Mouse (Mus musculus): ENCODE results near the gene Ankrd49. TPM values are rescaled to one million over a fixed set of nuclear protein-coding genes. Genes with fewer than 3 reads are reported as not detected.

Gene Ankrd49
- 46.7 and 46.8 TPM in 2 replicates for polyA plus RNA-seq (2016; fragmentation: Nextera tagmentation; extraction: Ambion mirVana)

DNA sequence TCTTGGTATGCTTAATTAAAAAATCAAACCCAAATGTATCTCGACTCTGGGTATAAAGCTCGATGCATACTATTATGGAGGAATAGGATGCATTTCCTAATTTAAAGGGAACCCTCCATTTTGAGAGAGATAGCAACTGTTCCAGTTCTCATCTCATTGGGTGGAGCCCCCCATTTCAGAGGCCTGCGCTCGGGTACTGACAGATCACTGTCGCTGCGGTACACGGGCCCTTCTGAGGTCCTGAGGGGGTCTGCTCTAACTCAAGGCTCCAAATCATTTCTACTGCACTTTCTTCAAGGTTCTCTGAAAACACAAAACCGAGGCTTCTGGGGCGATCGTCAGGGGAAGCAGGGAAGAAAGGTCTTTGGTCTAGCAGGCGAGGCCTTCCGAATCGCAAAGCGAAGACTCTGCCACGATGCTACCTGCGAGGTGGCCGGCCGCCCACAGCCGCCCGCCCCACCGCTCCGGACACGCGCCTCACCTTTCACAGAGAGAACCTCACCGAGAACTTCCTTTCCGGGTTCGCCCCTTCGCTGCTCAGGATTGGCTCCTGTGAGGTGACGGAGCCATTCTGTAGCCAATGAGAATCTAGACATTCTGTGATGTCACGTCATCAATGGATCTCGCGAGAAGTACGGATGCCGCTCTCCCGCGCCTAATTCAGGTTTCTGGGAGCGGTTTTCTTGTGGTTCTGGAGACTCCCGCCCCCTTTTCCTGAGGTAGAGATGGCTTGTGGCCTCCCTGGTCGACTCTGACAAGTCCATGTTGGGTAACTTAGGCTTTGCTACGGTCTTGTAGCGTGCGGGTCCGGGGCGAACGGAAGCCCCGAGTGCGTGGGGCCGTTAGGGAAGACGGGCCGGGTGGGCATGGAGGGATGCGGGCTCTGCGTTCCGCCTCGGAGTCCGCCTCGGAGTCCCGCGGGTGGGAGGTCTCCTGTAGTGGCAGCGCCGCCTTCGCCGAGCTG lies at the start of gene Ankrd49, which contains the start of gene Mre11a:
Gene Ankrd49 (minus strand): TSS at position 818 of the 964 bp plus-strand sequence.
Gene Mre11a (plus strand): TSS at position 616 of the 964 bp plus-strand sequence.
- no peaks in the 10 kb centered on the region for H3K9me3 ChIP-seq

GRCm38 (mm10) chr9:14832046-14832445 lies 47.4 kb upstream of the Ankrd49 start:
- H3K4me1 ChIP-seq = no peaks in the 10 kb centered on the region
- WGBS = 86% methylated on average over 5 of the region's 5 CpGs
- H3K27me3 ChIP-seq = no peaks in the 10 kb centered on the region
- no peaks in the 10 kb centered on the region for H3K9me3 ChIP-seq
- no peak overlapping the region for H3K4me3 ChIP-seq
- peaks cover 69% of the 10 kb centered on the region for H3K36me3 ChIP-seq
- H3K27ac ChIP-seq (replicated peaks) = no peak overlapping the region
- H3K9ac ChIP-seq (replicated peaks) = no peak overlapping the region
- H3K4me2 ChIP-seq (replicated peaks) = no peak overlapping the region
- no peak for ATAC-seq (ENCODE audit: low FRiP score, low read depth)

More for the DNA sequence above, at the start of gene Ankrd49, which contains the start of gene Mre11a:
- Histone ChIP-seq H3K36me3 (peaks cover 34% of the 10 kb centered on the region), H3K9ac (replicated peaks) (peak within 1 kb of the TSS; percentile 79), H3K4me1 (peaks cover 8% of the 10 kb centered on the region), H3K27ac (replicated peaks) (peak within 1 kb of the TSS; percentile 91), H3K27me3 (no peaks in the 10 kb centered on the region), H3K4me3 (peak within 1 kb of the TSS; percentile 73), H3K4me2 (replicated peaks) (peak within 1 kb of the TSS; percentile 85)
- under 1% methylated on average over 62 of the region's 62 CpGs for WGBS
- peak; percentile 99 for ATAC-seq (ENCODE audit: low FRiP score, low read depth)

DNA sequence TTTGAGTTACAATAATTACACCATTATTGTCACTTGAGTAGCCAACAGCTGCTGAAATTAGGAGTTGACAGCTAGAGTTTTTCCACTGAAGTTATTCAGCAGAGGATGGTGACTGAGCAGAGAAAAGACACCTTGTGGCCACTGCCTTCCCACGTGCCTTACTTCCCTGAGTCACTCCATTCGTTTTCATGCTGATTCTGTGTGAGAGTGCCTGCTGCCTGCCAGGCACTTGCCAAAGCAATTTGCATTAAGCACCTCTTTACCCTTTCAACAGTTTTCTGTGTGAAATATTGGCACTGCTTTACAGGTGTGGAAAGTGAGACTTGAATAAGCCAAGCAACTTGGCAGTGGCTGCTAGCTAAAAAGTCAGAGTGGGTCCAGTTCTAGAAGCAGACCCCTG lies 43.2 kb upstream of the Ankrd49 start:
- no peaks in the 10 kb centered on the region for H3K27me3 ChIP-seq
- H3K9me3 ChIP-seq = no peaks in the 10 kb centered on the region
- no peak for ATAC-seq (ENCODE audit: low FRiP score, low read depth)
- 84% methylated on average over 2 of the region's 2 CpGs for WGBS
- H3K27ac ChIP-seq (replicated peaks) = no peak overlapping the region
- no peak overlapping the region for H3K4me3 ChIP-seq
- H3K4me1 ChIP-seq = no peaks in the 10 kb centered on the region
- H3K36me3 ChIP-seq = peaks cover 62% of the 10 kb centered on the region
- H3K9ac ChIP-seq (replicated peaks) = no peak overlapping the region
- no peak overlapping the region for H3K4me2 ChIP-seq (replicated peaks)

DNA sequence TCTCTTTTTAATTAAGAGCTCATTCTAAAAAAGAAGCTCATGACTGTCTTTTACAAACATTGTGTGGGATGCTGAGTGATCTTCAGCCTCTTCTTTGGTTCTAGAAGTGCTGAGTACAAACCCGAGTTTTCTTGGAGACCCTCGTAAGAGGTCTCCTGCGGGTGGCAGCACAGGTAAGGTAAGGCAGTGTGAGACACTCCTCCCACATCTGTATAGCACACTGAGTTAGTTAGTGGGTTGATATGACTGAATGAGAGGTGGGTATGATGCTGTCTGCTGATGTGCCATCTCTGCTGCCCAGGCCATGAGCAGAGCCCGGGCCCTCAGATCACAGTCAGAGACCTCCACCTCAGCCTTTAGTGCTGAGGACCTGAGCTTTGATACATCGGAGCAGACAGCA lies 40.2 kb upstream of the Ankrd49 start:
- Histone ChIP-seq H3K9me3 (no peaks in the 10 kb centered on the region), H3K4me1 (no peaks in the 10 kb centered on the region), H3K27me3 (no peaks in the 10 kb centered on the region), H3K4me2 (replicated peaks) (no peak overlapping the region), H3K4me3 (no peak overlapping the region), H3K9ac (replicated peaks) (no peak overlapping the region), H3K27ac (replicated peaks) (no peak overlapping the region), H3K36me3 (peaks cover 65% of the 10 kb centered on the region)
- ATAC-seq (ENCODE audit: low FRiP score, low read depth) = no peak
- 88% methylated on average over 5 of the region's 5 CpGs for WGBS

- Histone ChIP-seq H3K36me3 (peaks cover 72% of the 10 kb centered on the region), H3K9ac (replicated peaks) (no peak overlapping the region)
- ATAC-seq (ENCODE audit: low FRiP score, low read depth) = no peak
Observed at GRCm38 (mm10) chr9:14821396-14821795, 36.7 kb upstream of the Ankrd49 start.

DNA sequence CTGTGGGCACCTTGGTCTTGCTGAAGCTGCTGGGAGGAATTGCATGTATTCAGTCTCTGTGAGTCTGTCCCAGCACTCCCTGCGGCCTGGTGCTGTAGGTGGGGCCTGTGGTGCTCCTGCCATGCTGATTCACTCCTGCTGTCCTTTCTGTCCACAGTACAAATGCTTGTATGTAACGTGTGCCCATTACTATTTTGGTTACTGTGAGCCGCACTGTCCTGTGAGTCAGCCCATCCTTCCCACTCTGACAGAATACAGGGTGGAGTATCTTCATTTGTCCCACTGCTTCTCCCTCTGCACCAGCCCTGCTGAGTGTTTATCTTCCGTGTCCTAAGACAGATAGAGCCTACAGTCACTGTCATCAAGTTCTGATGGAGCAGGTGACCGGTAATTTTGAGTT lies 25.5 kb upstream of the Ankrd49 start:
- ATAC-seq (ENCODE audit: low FRiP score, low read depth) = no peak
- Histone ChIP-seq H3K27ac (replicated peaks) (no peak overlapping the region), H3K4me1 (no peaks in the 10 kb centered on the region), H3K4me3 (no peak overlapping the region), H3K9ac (replicated peaks) (no peak overlapping the region), H3K4me2 (replicated peaks) (no peak overlapping the region), H3K9me3 (no peaks in the 10 kb centered on the region), H3K27me3 (no peaks in the 10 kb centered on the region), H3K36me3 (peaks cover 71% of the 10 kb centered on the region)
- 92% methylated on average over 5 of the region's 5 CpGs for whole genome bisulfite sequencing

More at GRCm38 (mm10) chr9:14821396-14821795, 36.7 kb upstream of the Ankrd49 start:
- Histone ChIP-seq H3K4me1 (no peaks in the 10 kb centered on the region), H3K27me3 (no peaks in the 10 kb centered on the region), H3K4me2 (replicated peaks) (no peak overlapping the region), H3K9me3 (no peaks in the 10 kb centered on the region), H3K27ac (replicated peaks) (no peak overlapping the region), H3K4me3 (no peak overlapping the region)

DNA sequence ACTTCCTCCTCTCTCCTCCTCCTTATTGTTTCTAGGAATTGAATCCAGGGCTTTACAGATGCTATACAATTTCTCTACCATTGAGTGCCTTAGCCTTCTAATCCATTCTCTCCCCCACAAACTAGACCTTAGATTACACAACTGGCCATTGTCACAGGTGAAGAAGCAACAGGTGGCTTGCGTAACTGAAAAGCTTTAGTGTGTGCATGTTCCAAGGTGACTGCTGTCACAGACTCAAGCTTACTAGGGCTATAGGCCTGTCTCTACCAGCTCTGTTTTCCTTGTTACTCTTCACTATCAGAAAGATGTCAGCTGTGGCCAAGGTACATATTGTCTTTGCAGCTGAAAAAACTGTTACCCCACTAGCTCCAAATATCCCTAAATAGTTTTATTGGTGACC lies 22.1 kb upstream of the Ankrd49 start:
- Histone ChIP-seq H3K27me3 (no peaks in the 10 kb centered on the region), H3K9ac (replicated peaks) (no peak overlapping the region), H3K36me3 (peaks cover 63% of the 10 kb centered on the region), H3K4me1 (no peaks in the 10 kb centered on the region), H3K27ac (replicated peaks) (no peak overlapping the region), H3K4me2 (replicated peaks) (no peak overlapping the region), H3K4me3 (no peak overlapping the region), H3K9me3 (no peaks in the 10 kb centered on the region)
- no peak for ATAC-seq (ENCODE audit: low FRiP score, low read depth)
- WGBS = 100% methylated on average over 1 of the region's 1 CpGs

DNA sequence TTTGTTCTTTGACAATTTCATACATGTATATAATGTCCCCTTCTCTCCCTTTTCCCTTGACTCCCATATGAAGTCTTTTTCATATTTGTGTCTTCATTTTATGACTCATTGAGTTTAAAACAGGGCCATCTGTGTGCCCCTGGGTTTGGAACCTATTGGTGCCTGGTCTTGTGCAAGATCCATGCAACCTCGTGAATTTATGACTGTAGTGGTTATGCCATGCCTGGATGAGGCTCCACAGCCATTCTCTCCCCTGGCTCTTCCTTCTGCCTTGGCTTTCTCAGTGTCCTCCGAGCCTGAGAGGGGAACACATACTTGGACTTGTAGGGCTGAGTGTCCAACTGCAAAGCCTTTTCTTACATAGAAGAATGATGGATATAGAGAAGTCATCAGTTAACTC lies 21.1 kb upstream of the Ankrd49 start:
- Histone ChIP-seq H3K4me1 (no peaks in the 10 kb centered on the region), H3K4me3 (no peak overlapping the region), H3K9ac (replicated peaks) (no peak overlapping the region), H3K27ac (replicated peaks) (no peak overlapping the region), H3K9me3 (no peaks in the 10 kb centered on the region), H3K36me3 (peaks cover 67% of the 10 kb centered on the region), H3K4me2 (replicated peaks) (no peak overlapping the region), H3K27me3 (no peaks in the 10 kb centered on the region)
- ATAC-seq (ENCODE audit: low FRiP score, low read depth) = no peak
- 92% methylated on average over 2 of the region's 2 CpGs for WGBS

- Histone ChIP-seq H3K9me3 (no peaks in the 10 kb centered on the region), H3K4me2 (replicated peaks) (no peak overlapping the region), H3K4me3 (no peak overlapping the region), H3K9ac (replicated peaks) (no peak overlapping the region), H3K27me3 (no peaks in the 10 kb centered on the region), H3K4me1 (peaks cover 8% of the 10 kb centered on the region), H3K27ac (replicated peaks) (no peak overlapping the region), H3K36me3 (peaks cover 40% of the 10 kb centered on the region)
- WGBS = 92% methylated on average over 6 of the region's 6 CpGs
- ATAC-seq (ENCODE audit: low FRiP score, low read depth) = no peak
Observed at GRCm38 (mm10) chr9:14787356-14787755, 2.7 kb upstream of the Ankrd49 start.

GRCm38 (mm10) chr9:14778341-14778740 lies 6.3 kb downstream of the Ankrd49 start:
- Histone ChIP-seq H3K27me3 (no peaks in the 10 kb centered on the region), H3K9me3 (no peaks in the 10 kb centered on the region)
- 55% methylated on average over 13 of the region's 13 CpGs for WGBS

GRCm38 (mm10) chr9:14773813-14774212 lies 10.8 kb downstream of the Ankrd49 start:
- H3K27me3 ChIP-seq = no peaks in the 10 kb centered on the region
- 45% methylated on average over 2 of the region's 2 CpGs for WGBS
- no peaks in the 10 kb centered on the region for H3K36me3 ChIP-seq
- H3K9ac ChIP-seq (replicated peaks) = no peak overlapping the region
- H3K4me1 ChIP-seq = peaks cover 7% of the 10 kb centered on the region
- H3K4me2 ChIP-seq (replicated peaks) = no peak overlapping the region
- H3K4me3 ChIP-seq = no peak overlapping the region
- no peak overlapping the region for H3K27ac ChIP-seq (replicated peaks)
- H3K9me3 ChIP-seq = no peaks in the 10 kb centered on the region
- ATAC-seq (ENCODE audit: low FRiP score, low read depth) = no peak

More at GRCm38 (mm10) chr9:14778341-14778740, 6.3 kb downstream of the Ankrd49 start:
- no peak overlapping the region for H3K4me2 ChIP-seq (replicated peaks)
- H3K27ac ChIP-seq (replicated peaks) = no peak overlapping the region
- H3K4me1 ChIP-seq = no peaks in the 10 kb centered on the region
- H3K4me3 ChIP-seq = no peak overlapping the region
- no peak for ATAC-seq (ENCODE audit: low FRiP score, low read depth)
- no peak overlapping the region for H3K9ac ChIP-seq (replicated peaks)
- H3K36me3 ChIP-seq = peaks cover 16% of the 10 kb centered on the region

DNA sequence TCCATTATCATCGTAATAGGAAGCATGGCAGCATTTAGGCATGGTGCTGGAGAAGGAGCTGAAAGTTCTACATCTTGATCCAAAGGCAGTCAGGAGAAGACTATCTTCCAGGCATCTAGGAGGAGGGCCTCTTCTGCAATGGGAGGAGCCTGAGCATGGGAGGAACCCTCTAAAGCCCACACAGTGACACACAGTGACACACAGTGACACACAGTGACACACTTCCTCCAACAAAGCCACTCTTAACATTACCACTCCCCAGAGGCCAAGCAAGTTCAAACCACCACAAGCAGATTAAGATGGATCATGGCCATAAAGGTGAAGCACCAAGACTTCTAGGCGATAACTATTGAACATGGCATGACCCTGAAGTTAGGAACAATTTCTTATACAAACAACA lies 12.6 kb downstream of the Ankrd49 start:
- no peak overlapping the region for H3K27ac ChIP-seq (replicated peaks)
- H3K9me3 ChIP-seq = no peaks in the 10 kb centered on the region
- no peak overlapping the region for H3K4me3 ChIP-seq
- peaks cover 7% of the 10 kb centered on the region for H3K4me1 ChIP-seq
- WGBS = 89% methylated on average over 2 of the region's 2 CpGs
- H3K36me3 ChIP-seq = no peaks in the 10 kb centered on the region
- peaks cover 7% of the 10 kb centered on the region; the same call in 1 of the 2 replicates for H3K27me3 ChIP-seq
- no peak overlapping the region for H3K9ac ChIP-seq (replicated peaks)
- ATAC-seq (ENCODE audit: low FRiP score, low read depth) = no peak; the same call in 1 of the 2 replicates
- no peak overlapping the region for H3K4me2 ChIP-seq (replicated peaks)

All from midbrain, embryonic 12.5 days (tissue).